Mouse (Mus musculus): ENCODE data around the gene A030005K14Rik. TPM values are rescaled to one million over a fixed set of nuclear protein-coding genes. Genes with fewer than 3 reads are reported as not detected.

Gene A030005K14Rik
- polyA plus RNA-seq, 1 experiment from 2014 or later, result not detected

- Histone ChIP-seq H3K9ac (no peak overlapping the region), H3K27me3 (no peaks in the 10 kb centered on the region), H3K36me3 (no peaks in the 10 kb centered on the region), H3K27ac (no peak overlapping the region), H3K4me2 (no peak overlapping the region), H3K9me3 (no peaks in the 10 kb centered on the region), H3K4me3 (no peak overlapping the region), H3K4me1 (no peaks in the 10 kb centered on the region; the same call in 1 of the 2 replicates)
- WGBS, result 63% methylated on average over 5 of the region's 5 CpGs
- ATAC-seq (ENCODE audit: borderline replicate concordance, extremely low read depth, low FRiP score, low TSS enrichment), result no peak
Measured at GRCm38 (mm10) chr1:83034509-83034908, 24.7 kb downstream of the A030005K14Rik start.

- no peak for ATAC-seq (ENCODE audit: borderline replicate concordance, extremely low read depth, low FRiP score, low TSS enrichment)
- WGBS, result 74% methylated on average over 6 of the region's 6 CpGs
- no peak overlapping the region for H3K4me3 ChIP-seq
Measured at GRCm38 (mm10) chr1:83032508-83032907, 26.7 kb downstream of the A030005K14Rik start.

GRCm38 (mm10) chr1:83031950-83032349 lies 27.2 kb downstream of the A030005K14Rik start:
- 19% methylated on average over 1 of the region's 1 CpGs for WGBS
- H3K4me2 ChIP-seq, result no peak overlapping the region

More at GRCm38 (mm10) chr1:83032508-83032907, 26.7 kb downstream of the A030005K14Rik start:
- Histone ChIP-seq H3K27me3 (no peaks in the 10 kb centered on the region), H3K9me3 (no peaks in the 10 kb centered on the region), H3K4me2 (no peak overlapping the region), H3K27ac (no peak overlapping the region), H3K36me3 (no peaks in the 10 kb centered on the region), H3K9ac (no peak overlapping the region), H3K4me1 (no peaks in the 10 kb centered on the region)

GRCm38 (mm10) chr1:83016556-83016955 lies 42.6 kb downstream of the A030005K14Rik start:
- WGBS, result 59% methylated on average over 1 of the region's 1 CpGs
- no peaks in the 10 kb centered on the region for H3K4me1 ChIP-seq
- H3K9me3 ChIP-seq, result no peaks in the 10 kb centered on the region
- no peak overlapping the region for H3K4me3 ChIP-seq
- H3K27ac ChIP-seq, result no peak overlapping the region
- H3K36me3 ChIP-seq, result no peaks in the 10 kb centered on the region
- H3K9ac ChIP-seq, result no peak overlapping the region
- no peak overlapping the region for H3K4me2 ChIP-seq
- ATAC-seq (ENCODE audit: borderline replicate concordance, extremely low read depth, low FRiP score, low TSS enrichment), result no peak
- H3K27me3 ChIP-seq, result no peaks in the 10 kb centered on the region

More at GRCm38 (mm10) chr1:83031950-83032349, 27.2 kb downstream of the A030005K14Rik start:
- Histone ChIP-seq H3K9me3 (no peaks in the 10 kb centered on the region), H3K4me1 (no peaks in the 10 kb centered on the region), H3K9ac (no peak overlapping the region), H3K4me3 (no peak overlapping the region), H3K27me3 (no peaks in the 10 kb centered on the region), H3K36me3 (no peaks in the 10 kb centered on the region), H3K27ac (no peak overlapping the region)
- ATAC-seq (ENCODE audit: borderline replicate concordance, extremely low read depth, low FRiP score, low TSS enrichment), result no peak

GRCm38 (mm10) chr1:83015329-83015879 lies 43.8 kb downstream of the A030005K14Rik start:
- 53% methylated on average over 10 of the region's 10 CpGs for WGBS
- H3K27me3 ChIP-seq, result no peaks in the 10 kb centered on the region
- H3K4me3 ChIP-seq, result no peak overlapping the region
- H3K27ac ChIP-seq, result no peak overlapping the region
- H3K4me2 ChIP-seq, result no peak overlapping the region
- H3K9ac ChIP-seq, result no peak overlapping the region
- no peaks in the 10 kb centered on the region for H3K4me1 ChIP-seq
- no peak for ATAC-seq (ENCODE audit: borderline replicate concordance, extremely low read depth, low FRiP score, low TSS enrichment)
- no peaks in the 10 kb centered on the region for H3K9me3 ChIP-seq
- H3K36me3 ChIP-seq, result no peaks in the 10 kb centered on the region

- Histone ChIP-seq H3K27ac (no peak overlapping the region), H3K4me2 (no peak overlapping the region), H3K4me3 (no peak overlapping the region), H3K36me3 (no peaks in the 10 kb centered on the region), H3K27me3 (no peaks in the 10 kb centered on the region), H3K4me1 (no peaks in the 10 kb centered on the region), H3K9ac (no peak overlapping the region), H3K9me3 (no peaks in the 10 kb centered on the region)
- WGBS, result 90% methylated on average over 3 of the region's 3 CpGs
- ATAC-seq (ENCODE audit: borderline replicate concordance, extremely low read depth, low FRiP score, low TSS enrichment), result no peak
Measured at GRCm38 (mm10) chr1:83014477-83014876, 44.7 kb downstream of the A030005K14Rik start.

Other genes with a start within 250 kb of the A030005K14Rik start
- 32.1 and 32.3 TPM in 2 replicates for gene Agfg1, start 219.9 kb downstream of the A030005K14Rik start, polyA plus RNA-seq (2015; fragmentation: Nextera tagmentation; extraction: Ambion mirVana)
- gene A030005L19Rik, start 146.1 kb downstream of the A030005K14Rik start, polyA plus RNA-seq (2015; fragmentation: Nextera tagmentation; extraction: Ambion mirVana), result 0.19 TPM in 1 of 2 replicates, not detected in the other
- gene A030014E15Rik, start 134.5 kb downstream of the A030005K14Rik start, polyA plus RNA-seq (2015; fragmentation: Nextera tagmentation; extraction: Ambion mirVana), result not detected in 2 replicates
- gene Gm6217, start 128.0 kb downstream of the A030005K14Rik start, polyA plus RNA-seq (2015; fragmentation: Nextera tagmentation; extraction: Ambion mirVana), result not detected in 2 replicates
- not detected in 2 replicates for gene A030003K21Rik, start 116.0 kb downstream of the A030005K14Rik start, polyA plus RNA-seq (2015; fragmentation: Nextera tagmentation; extraction: Ambion mirVana)
- not detected in 2 replicates for gene Gm7544, start 103.4 kb downstream of the A030005K14Rik start, polyA plus RNA-seq (2015; fragmentation: Nextera tagmentation; extraction: Ambion mirVana)
- not detected in 2 replicates for gene Gm47955, start 99.1 kb downstream of the A030005K14Rik start, polyA plus RNA-seq (2015; fragmentation: Nextera tagmentation; extraction: Ambion mirVana)
- gene Gm47959, start 58.8 kb downstream of the A030005K14Rik start, polyA plus RNA-seq (2015; fragmentation: Nextera tagmentation; extraction: Ambion mirVana), result not detected in 2 replicates
- 0.59 and 0.65 TPM in 2 replicates for gene Slc19a3, start 20.9 kb downstream of the A030005K14Rik start, polyA plus RNA-seq (2015; fragmentation: Nextera tagmentation; extraction: Ambion mirVana)
- not detected in 2 replicates for gene Krtap28-10, start 16.9 kb downstream of the A030005K14Rik start, polyA plus RNA-seq (2015; fragmentation: Nextera tagmentation; extraction: Ambion mirVana)
- not detected in 2 replicates for gene Gm47969, start 14.4 kb downstream of the A030005K14Rik start, polyA plus RNA-seq (2015; fragmentation: Nextera tagmentation; extraction: Ambion mirVana)
- gene Krtap28-13, start 1.6 kb upstream of the A030005K14Rik start, polyA plus RNA-seq (2015; fragmentation: Nextera tagmentation; extraction: Ambion mirVana), result not detected in 2 replicates
- not detected in 2 replicates for gene Ccl20, start 57.4 kb upstream of the A030005K14Rik start, polyA plus RNA-seq (2015; fragmentation: Nextera tagmentation; extraction: Ambion mirVana)
- 0.36 and 0.78 TPM in 2 replicates for gene Daw1, start 100.4 kb upstream of the A030005K14Rik start, polyA plus RNA-seq (2015; fragmentation: Nextera tagmentation; extraction: Ambion mirVana)

Data from lung, embryonic 15.5 days (tissue).